Mouse (Mus musculus): ENCODE results near the gene Rhox3h.
"Not testable (repeated sequence)": the region's sequence is repeated elsewhere in the genome, so short reads cannot be mapped to it uniquely, and the experiment has no call there.

GRCm38 (mm10) chrX:37673177-37673576 lies 4.6 kb upstream of the Rhox3h start, which contains the start of gene Rhox2h:
- TF ChIP-seq MAFK (IDR thresholded peaks at IDR 0.05; ENCODE audit: insufficient read depth, low read depth, low read length); ZNF384 (IDR thresholded peaks at IDR 0.05; ENCODE audit: low read depth, low read length); HCFC1 (IDR thresholded peaks at IDR 0.05; ENCODE audit: borderline replicate concordance, insufficient read depth, low read length); ZC3H11A (IDR thresholded peaks at IDR 0.05; ENCODE audit: borderline replicate concordance, low read depth, low read length): not testable (repeated sequence)
